Mouse (Mus musculus) cerebellum, adult 8-10 months (tissue): Measurements from ENCODE around the gene Omp.

Experiments
- DNase-seq: peaks from one replicate; pipeline ENCODE4 v3.0.0; 2022

Gene Omp

DNA sequence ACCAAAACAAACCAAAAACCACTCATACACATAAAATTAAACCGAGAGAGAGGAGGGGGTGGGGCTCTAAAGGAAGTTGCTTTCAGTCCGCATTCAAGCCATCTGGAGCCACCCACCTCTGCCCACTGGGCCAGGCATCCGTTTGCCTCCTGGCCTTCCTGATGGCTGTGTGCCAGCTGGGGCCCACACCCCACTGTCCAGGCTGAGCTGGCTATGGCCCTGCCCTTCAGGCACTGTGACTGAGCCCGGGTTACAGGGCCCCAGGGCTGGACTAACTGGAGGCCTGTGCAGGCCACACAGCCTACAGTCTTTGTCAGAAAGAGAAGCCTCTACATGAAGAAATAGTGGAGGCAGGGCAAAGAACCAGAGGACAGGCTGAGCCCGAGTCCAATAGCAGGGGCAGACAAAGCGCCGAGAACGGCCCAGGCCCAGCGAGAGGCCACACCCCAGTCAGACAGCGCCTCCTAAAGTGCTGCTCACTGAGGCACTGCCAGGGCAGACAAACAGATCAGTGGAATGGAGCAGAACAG lies 19.8 kb upstream of the Omp start:
- DNase-seq, result no peak

DNA sequence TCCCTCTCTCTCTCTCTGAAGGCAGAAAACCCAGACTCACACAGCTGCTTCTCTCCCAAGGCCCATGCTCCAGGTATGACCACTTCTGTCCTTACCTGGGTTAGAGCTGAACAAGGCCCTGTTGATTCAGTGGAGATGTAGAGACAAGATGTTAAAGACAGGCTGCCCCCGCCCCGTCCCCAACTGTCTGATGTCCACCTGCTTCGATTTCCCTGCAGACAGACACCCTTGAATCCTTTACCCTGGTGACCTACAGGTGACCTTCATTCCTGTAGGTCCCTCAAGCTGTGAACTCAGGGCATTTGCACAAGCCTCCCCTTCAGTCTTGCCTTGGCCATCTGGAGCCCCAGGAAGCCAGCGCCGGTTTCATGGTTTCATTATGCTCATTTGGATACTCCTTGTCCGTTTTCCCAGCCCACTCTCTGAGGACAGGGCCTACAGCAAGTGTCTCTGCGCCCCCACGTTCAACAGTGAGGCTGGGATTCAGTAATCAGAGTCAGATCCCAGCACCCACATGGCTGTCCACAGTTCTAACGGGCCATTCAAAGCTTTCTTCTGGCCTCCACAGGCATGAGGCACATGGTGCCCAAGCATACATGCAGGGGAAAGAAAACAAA lies 19.2 kb upstream of the Omp start:
- DNase-seq, result no peak

GRCm38 (mm10) chr7:98163700-98164099 lies 18.4 kb upstream of the Omp start:
- DNase-seq, result no peak

GRCm38 (mm10) chr7:98162239-98162638 lies 16.9 kb upstream of the Omp start:
- DNase-seq, result no peak

DNA sequence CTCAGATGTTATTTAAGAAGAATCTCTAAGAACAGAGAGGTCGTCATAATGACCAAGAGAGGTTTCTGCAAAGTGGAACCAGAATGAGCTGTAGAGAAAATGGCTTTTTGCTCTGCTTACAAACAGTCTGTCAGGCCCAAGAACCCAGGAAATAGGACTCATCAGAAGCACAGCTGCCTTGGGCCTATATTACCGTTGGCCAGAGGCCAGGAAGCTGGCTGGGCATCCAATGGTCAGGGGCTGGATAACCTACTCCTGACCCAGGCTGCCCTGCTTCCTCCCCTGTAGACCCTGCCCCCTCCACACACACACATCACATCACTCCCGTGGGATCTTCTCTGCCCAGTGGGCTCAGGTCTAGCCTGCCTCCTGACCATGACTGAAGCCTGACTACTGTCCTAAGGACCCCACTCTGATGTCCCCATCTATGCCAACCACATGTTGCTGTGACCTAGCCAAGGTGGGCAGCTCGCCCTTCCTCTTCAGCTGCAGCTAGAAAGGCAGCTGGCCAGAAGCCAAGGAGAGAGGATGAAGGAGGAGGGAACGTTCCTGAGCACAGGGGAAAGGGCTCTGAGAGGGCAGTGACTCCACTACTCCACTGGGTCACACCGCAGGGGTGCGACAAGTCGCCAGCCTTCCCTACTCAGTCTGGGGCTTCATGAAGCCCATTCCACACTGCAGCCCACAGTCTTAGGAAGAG lies 14.9 kb upstream of the Omp start:
- DNase-seq, result no peak

GRCm38 (mm10) chr7:98158481-98158880 lies 13.2 kb upstream of the Omp start:
- DNase-seq, result no peak

DNA sequence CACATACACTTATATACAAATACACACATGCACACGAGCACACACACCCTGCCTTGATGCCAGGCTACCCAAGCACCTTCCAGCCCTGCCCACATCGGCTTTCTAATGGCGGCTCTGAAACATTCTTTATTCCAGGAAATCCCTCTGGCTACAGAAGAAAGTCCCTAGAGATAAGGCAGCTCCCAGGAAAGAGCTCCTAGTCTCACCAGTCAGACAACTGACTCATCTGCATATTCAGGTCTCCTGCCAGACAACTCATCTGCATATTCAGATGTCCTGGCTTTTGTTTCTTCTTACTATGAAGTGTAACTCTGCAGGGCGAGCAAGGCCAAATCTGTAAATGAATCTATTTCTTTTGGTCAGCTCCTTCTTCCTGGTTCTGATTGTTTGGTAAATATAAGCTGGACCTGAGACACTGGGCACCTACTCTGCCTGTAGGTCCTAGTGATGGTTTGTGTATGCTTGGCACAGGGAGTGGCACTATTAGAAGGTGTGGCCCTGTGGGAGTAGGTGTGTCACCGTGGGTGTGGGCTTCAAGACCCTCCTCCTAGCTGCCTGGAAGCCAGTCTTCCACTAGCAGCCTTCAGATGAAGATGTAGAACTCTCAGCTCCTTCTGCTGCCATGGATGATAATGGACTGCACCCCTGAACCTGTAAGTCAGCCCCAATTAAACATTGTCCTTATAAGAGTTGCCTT lies 12.5 kb upstream of the Omp start:
- DNase-seq, result no peak

- no peak for DNase-seq
Observed at GRCm38 (mm10) chr7:98156280-98156665, 11.0 kb upstream of the Omp start.

DNA sequence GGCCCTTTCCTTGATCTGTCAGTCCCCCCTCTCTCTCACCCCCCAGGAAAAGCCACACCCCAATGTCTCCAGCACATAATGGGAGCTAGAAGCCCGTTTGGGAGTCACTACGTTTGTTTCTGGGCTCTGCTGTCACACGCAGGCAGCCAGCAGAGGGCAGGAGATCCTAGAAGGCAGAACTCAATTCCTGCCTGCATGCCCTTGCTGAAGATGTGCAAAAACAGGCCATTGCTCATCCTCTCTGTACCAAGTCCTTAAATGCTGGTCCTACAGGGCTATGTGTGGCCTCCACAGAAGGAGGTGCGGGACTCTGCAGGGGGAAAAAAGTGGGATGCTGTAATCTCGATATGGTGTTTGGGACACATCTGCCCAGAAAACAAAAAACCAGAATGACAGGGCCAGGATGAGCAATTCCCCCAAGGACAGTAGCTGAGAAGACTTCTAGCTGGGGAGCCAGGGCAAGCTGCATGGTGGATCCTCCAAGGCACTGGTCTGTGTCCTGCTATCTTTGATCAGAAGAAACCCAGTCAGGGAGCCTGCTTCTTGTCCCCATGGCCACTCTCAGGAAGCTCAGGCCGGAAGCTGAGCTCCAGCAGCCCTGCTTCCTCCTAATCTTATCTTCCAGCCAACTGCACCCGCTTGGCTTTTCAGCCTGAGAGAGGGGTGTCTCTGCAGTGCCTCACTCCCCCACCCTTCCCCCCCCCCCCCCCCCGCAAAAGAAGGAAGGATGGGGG lies 10.4 kb upstream of the Omp start:
- peak; percentile 40 for DNase-seq

DNA sequence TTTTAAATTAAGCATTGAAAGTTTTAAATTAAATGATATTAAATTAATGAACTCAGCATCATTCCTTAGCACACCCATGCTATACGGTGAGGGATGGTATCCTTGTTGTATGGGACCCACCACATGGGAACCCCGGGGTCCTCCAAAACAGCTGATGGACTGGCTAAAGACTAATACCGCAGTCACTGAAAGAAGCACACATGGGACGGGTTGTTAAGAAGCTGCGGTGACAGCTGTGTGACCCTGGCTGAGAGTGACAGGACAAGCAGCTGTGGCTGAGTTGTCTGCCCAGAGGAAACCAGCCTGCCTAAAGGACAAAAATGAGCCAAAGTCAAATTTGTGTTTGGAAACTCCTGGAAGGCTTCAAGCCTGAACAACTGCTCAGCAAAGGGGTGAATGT lies 8.6 kb upstream of the Omp start:
- DNase-seq, result no peak

DNA sequence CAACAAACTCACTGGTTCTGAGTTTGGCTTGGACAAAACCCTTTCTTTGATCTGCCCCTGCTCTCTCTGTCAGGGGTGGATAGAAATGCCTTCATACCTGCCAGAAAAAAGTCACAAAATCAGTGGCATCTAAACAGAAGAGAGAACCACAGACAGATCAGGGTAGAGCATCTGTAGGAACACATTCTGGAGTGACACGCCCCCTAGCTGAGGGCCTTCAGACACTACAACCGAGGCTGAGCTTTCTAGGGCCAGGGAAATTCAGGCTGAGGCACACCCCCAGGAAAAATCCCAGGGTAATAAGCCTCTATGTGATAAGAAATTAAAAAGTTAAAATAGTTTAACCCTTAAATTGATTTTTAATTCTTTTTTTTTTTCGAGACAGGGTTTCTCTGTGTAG lies 8.0 kb upstream of the Omp start:
- no peak for DNase-seq

DNA sequence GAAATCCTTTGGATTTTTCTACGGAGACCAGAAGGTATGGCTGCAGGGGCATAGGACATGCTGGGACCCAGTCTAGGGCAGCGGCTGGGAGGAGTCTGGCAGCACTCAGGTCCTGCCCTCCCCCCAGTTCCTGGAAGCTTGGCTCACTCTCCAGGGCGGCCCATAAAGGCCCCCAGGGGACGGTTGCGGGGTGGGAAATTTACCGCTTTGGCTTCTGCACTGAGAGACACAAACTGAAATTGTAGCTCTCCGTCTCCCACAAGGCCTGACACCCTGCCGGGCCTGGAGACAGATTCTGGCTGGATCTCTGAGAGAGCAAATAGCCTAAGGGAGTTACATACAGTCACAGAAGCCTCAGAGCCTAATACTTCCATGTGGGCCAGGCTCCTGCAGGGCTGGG lies 7.1 kb upstream of the Omp start:
- DNase-seq, result no peak

- no peak for DNase-seq
Observed at GRCm38 (mm10) chr7:98150525-98150924, 5.2 kb upstream of the Omp start.

- DNase-seq, result no peak
Observed at GRCm38 (mm10) chr7:98149802-98150201, 4.5 kb upstream of the Omp start.

GRCm38 (mm10) chr7:98148721-98149407 lies 3.6 kb upstream of the Omp start:
- no peak for DNase-seq

GRCm38 (mm10) chr7:98147766-98148165 lies 2.5 kb upstream of the Omp start:
- DNase-seq, result no peak

- DNase-seq, result no peak
Observed at GRCm38 (mm10) chr7:98146447-98146845, 1.1 kb upstream of the Omp start.

DNA sequence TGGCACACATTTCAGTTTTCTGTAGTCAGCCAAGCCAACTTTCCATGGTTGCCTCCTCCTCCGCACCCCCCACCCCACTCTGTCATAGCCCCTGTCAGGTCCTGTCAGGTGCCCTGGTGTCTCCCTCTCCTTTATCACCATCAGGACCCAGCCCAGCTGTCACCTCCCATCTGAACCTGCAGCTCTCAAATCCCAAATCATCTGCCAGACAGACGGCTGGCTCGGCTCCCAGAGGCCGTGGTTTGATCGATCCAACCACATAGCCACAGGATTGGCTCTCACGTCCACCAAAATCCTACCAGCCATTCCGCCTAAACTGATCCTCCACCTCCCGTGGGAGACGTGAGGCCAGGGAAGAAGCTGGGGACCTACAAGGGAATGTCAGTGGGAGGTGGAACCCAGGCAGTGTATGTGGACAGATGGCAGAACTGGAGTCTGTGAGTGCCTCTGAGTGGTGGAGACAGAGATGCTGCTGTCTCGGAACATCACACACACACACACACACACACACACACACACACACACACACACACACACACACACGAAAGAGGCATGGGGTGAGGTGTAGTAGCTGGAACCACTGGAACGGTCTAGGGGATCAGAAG lies 642 bp upstream of the Omp start:
- DNase-seq, result no peak

DNA sequence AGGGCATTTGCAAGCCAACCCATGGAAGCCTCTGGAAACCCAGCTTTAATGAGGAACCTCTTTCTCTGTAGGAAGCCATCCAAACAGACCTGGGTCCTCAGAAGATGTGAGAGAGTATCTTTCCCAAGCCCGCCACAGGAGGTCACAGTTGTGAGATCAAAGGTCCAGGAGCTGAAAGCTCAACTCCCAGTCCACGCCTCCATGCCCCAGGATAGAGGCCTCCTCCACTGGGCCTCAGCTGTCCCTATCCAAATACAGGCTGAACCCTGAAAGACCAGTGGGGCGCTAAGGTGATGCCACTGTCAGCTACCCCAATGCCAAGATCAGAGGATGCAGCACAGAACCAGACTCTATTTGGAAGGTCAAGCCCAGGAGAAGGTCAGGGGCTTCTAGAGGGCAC lies 2.7 kb downstream of the Omp start:
- DNase-seq, result no peak

DNA sequence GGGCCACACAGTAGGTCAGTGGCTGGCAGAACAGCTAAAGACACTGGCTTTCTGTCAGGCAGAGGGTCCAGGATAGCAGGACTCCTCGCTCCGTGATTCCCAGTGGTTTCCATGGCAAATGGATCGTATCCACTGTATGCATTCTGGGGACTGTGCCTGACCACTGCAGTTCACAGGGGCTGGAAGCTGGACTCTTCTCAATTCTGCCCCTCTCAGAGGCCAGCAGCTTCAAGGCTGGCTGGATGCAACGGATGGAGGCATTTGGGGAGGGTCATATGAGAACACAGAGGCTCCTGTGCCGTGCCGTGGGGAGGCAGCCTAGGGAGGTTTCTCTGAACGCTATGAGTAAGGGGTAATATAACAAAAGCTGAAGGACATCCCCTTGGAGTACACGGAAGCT lies 3.1 kb downstream of the Omp start:
- no peak for DNase-seq

GRCm38 (mm10) chr7:98141206-98141605 lies 4.1 kb downstream of the Omp start:
- DNase-seq, result no peak

- DNase-seq, result no peak
Observed at GRCm38 (mm10) chr7:98140597-98140996, 4.7 kb downstream of the Omp start.
